Mouse (Mus musculus) urinary bladder, postnatal 25 days (tissue): ENCODE data around the gene Rrn3.
A peak's percentile ranks its signal among the peaks of the same experiment; 100 is the strongest.
"Not testable (repeated sequence)": the region's sequence is repeated elsewhere in the genome, so short reads cannot be mapped to it uniquely, and the experiment has no call there.

ENCODE experiments used
- DNase-seq: peaks from one replicate; pipeline ENCODE4 v3.0.0; 2022; ENCODE audit warnings: low spot score

Rrn3 gene

GRCm38 (mm10) chr16:13785932-13786331, 5.4 kb downstream of the Rrn3 start:
- DNase-seq = no peak

- not testable (repeated sequence) for DNase-seq
Observed at GRCm38 (mm10) chr16:13793441-13793840, 12.9 kb downstream of the Rrn3 start.

DNA sequence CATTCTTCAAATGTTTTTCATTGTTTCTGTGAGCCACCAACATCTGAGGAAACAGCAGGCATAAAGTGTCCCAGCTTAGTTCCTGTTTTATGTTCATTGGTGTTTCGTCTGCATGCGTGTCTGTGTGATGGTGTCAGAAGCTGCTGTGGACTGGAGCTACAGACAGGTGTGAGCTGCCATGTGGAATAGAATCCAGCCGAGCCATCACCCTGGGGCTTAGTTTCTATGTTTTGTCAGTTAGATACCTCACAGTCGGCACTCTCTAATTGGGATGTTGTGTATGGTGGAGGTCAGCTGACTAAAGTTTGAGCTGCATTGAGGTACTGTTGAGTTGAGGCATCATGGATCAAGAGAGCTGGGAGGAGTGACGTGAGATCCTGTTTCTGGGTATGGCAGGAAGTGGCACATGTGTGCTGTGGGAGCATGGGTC, 16.3 kb downstream of the Rrn3 start:
- no peak for DNase-seq

GRCm38 (mm10) chr16:13801231-13801630, 20.7 kb downstream of the Rrn3 start:
- no peak for DNase-seq

- DNase-seq = no peak
Observed at GRCm38 (mm10) chr16:13804666-13805065, 24.2 kb downstream of the Rrn3 start.

- no peak for DNase-seq
Observed at GRCm38 (mm10) chr16:13807616-13808015, 27.1 kb downstream of the Rrn3 start.

DNA sequence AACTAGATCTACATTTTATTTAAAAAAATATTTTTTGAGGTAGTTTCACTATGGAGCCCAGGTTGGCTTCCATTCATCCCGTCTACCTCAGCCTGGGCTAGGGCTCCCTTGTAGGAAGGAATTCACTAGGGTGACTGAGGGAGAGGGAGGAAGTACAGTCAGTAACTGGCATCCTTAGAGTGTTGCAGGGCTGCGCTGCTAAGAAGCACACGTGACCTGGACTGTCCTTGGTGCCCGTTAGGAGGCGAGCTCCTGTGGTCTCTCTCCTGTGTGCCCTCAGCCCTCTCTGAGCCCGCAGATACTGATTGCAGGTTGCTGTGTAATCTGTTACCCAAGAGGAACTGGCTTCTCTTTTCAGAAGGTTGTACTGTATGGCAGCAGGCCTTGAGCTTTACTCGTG, 27.9 kb downstream of the Rrn3 start:
- DNase-seq = no peak

GRCm38 (mm10) chr16:13812152-13812551, 31.6 kb downstream of the Rrn3 start:
- no peak for DNase-seq

- DNase-seq = no peak
Observed at GRCm38 (mm10) chr16:13813200-13813599, 32.7 kb downstream of the Rrn3 start.

- DNase-seq = peak; percentile 96
Observed at GRCm38 (mm10) chr16:13818560-13819393, 38.3 kb downstream of the Rrn3 start, which contains the start of gene Ntan1. TSS of gene Ntan1 (plus strand) at chr16:13818845.

- DNase-seq = peak; percentile 9
Observed at GRCm38 (mm10) chr16:13819394-13819743, 38.9 kb downstream of the Rrn3 start.

DNA sequence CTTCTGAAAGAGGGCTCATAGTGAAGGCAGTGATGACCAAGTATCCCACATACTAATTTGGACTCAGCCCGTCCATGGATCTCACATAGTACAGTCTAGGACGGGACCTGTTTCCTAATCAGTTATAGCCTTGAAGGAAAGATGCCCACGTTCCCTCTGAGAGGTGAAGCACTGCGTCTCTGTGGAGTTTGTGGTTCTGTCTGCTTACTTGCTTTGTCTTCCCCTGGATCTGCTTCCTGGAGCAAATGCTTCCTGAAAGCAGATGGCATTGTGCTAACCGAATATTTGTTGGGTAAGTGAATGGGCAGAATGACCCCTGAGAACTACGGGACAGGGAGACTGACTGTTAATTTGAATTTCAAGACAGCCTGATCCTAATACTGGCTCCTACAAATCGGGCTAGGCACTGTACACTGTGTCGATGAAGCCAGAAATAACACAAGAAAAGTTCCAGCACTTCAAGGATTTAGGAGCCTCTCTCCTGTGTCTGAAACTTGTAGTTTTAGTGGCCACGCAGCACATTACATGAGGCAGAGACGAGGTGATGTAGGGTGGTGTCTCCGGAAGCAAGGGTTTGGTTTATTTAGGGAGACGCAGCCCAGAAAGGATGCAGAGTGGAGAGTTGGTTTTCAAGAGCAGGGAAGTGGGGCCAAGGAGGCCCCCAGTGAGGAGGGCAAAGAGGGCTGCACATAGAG, 39.4 kb downstream of the Rrn3 start:
- DNase-seq = peak; percentile 8

GRCm38 (mm10) chr16:13820771-13821170, 40.3 kb downstream of the Rrn3 start:
- no peak for DNase-seq

DNA sequence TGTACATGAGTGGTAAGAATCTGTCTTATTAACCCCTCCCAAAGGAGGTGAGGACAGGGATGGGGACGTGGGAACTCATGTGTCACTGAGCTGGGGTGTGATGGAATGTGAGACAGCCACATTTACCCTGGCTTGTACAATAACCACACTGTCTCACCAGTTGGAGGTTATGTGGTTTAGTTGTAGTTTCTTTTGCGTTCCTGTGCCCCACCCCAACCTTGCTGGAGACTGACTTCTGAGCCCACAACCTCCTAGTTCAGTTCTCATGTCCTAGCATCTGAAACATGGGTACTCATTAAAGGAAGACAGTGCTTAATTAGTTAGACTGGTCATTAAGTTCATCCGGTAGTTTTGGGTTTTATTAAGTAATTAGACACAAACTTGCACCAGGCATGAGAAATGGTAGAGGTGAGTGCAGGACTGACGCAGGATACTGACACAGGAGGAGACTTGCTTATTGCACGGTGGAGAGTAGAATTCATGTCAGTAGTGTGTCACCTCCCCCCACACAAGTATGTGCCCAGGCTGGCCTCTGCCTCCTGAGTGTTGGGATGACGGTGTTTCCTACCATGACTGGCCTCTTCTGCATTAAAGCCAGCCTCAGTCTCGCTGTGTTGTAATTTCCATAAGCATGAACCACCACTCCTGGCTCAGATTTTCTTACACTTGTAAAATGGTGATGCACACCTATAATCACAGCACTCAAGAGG, 45.4 kb downstream of the Rrn3 start:
- no peak for DNase-seq

GRCm38 (mm10) chr16:13826511-13826910, 46.0 kb downstream of the Rrn3 start:
- no peak for DNase-seq

GRCm38 (mm10) chr16:13830444-13830843, 49.9 kb downstream of the Rrn3 start:
- no peak for DNase-seq

- no peak for DNase-seq
Observed at GRCm38 (mm10) chr16:13831606-13832005, 51.1 kb downstream of the Rrn3 start.

DNA sequence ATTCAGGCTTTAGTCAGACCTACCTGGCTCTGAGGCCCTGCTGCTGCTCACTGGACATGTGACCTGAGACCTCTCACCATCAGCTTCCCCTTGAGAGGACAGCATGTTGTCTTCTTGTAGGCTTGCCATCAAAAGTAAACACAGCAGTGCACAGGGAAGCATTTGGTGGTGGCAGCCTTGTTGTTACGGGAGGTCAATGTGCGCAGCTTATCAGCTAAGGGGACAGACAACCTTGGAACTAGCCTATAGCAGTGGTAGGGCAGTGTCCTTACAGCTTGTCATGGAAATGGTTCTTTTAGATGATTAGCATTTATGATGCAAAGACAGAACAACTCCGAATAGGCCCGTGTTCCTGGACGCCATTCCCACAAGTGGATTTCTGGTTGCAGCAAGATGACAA, 53.9 kb downstream of the Rrn3 start:
- no peak for DNase-seq

DNA sequence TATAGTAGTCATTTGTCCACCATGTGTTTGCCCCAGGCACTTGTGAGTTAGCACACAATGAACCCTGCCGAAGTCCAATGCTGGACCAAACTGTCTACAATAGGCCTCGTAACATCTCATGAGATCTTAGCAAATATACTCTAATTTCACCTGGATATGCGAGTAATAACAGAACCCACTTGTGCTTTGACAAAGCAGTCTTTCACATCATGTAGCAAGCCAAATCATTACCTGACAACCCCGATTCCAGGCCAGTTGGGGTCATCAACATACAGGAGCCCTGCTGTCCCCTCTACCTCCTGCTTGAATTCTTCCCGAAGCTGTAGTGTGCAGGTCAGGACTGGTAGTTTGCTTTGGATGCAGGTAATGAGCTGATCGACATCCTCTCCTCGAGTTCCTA, 59.5 kb downstream of the Rrn3 start:
- DNase-seq = no peak

GRCm38 (mm10) chr16:13840956-13841355, 60.4 kb downstream of the Rrn3 start:
- no peak for DNase-seq

GRCm38 (mm10) chr16:13845031-13845430, 64.5 kb downstream of the Rrn3 start:
- DNase-seq = no peak

GRCm38 (mm10) chr16:13846675-13847074, 66.2 kb downstream of the Rrn3 start:
- DNase-seq = no peak

DNA sequence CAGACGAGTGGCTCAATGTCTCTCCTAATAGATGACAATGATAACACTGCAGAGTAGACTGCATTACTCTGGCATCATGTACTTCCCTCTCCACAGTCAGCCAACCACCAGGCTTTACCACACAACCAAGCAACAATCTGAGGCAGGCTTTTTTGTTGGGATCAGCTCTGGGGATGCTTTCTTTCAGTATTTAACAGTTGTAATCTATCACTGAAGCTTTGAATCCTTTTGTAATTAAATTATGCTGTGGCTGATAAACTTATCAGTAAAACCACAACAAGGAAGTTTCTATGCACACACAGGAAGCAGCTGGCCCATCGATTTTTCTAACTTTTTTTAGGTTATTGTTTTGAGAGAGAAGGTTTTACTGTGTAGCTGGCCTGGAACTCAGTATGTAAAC, 67.8 kb downstream of the Rrn3 start:
- DNase-seq = no peak
